In genomic region chr9:52271345-52272116, GRCm38 (mm10) we compare ENCODE assay signal across 26 mouse cellular contexts.
A peak's percentile ranks its signal among the peaks of the same experiment; 100 is the strongest.
DNase-seq lines count a peak whose midpoint lies in the region; ATAC-seq and TF ChIP-seq lines count a peak whose summit lies in the region.
"Had no signal": no experiment of that assay in that cellular context is flagged by ENCODE, and none has a peak within 500 bp of the region (broad histone marks: within the 10 kb centered on the region; RNA-seq: fewer than 3 reads in every experiment).

No protein-coding gene starts in this region.

- peak; percentile 15 to 24 for DNase-seq in spleen, adult 18-20 months
- DNase-seq in spleen, adult 12 weeks (ENCODE audit: low spot score), result no peak
- peak; percentile 48 for DNase-seq in splenic B cell, adult 2 months (ENCODE audit: low read depth, low spot score)
- DNase-seq in left cerebral cortex, adult 8-10 months (ENCODE audit: low spot score in 2 of 2), result no peak
- DNase-seq in left cerebral cortex, adult 2 months (ENCODE audit: extremely low spot score in 1 of 2, low spot score in 2 of 2), result no peak
- no peak for DNase-seq in Muller cell, postnatal 12 days (ENCODE audit: inconsistent ontology term)
- DNase-seq: adrenal gland, adult 2 months; adrenal gland, postnatal 14 days; cerebellum, adult 11-12 months; cerebellum, adult 9-10 months; cerebellum, postnatal 14 days; gastrocnemius, postnatal 25 days; heart, adult 2 months; heart, postnatal 14 days; heart, postnatal 4 days had no signal

- no peak for TF ChIP-seq POLR2A in bone marrow macrophage, adult 2 months (IDR thresholded peaks at IDR 0.05; ENCODE audit: borderline replicate concordance, low read depth, low read length)

- intact Hi-C loops in left cerebral cortex, adult 2 months (cut with DNase I), result no loop called here

- peak; percentile 51 for ATAC-seq in megakaryocyte, adult 5-6 weeks (ENCODE audit: poor library complexity, severe bottlenecking)
- ATAC-seq: forebrain, embryonic 15.5 days had no signal

- H3K36me3 ChIP-seq in splenic B cell, adult 2 months (ENCODE audit: control insufficient read depth, insufficient read depth, low read length, poor library complexity, severe bottlenecking), result no peaks in the 10 kb centered on the region
- H3K36me3 ChIP-seq: embryonic facial prominence, embryonic 10.5 days; embryonic facial prominence, embryonic 13.5 days; forebrain, embryonic 12.5 days; forebrain, embryonic 15.5 days; G1E; heart, embryonic 10.5 days; heart, embryonic 13.5 days had no signal

- 0 out of 2 replicates have a peak overlapping the region, but pooled peaks have one; percentile 10 for H3K27ac ChIP-seq in bone marrow macrophage, adult 2 months (ENCODE audit: insufficient read depth, low read depth, low read length)
- no peak overlapping the region for H3K27ac ChIP-seq in left cerebral cortex, adult 2 months
- H3K27ac ChIP-seq: embryonic facial prominence, embryonic 10.5 days; embryonic facial prominence, embryonic 13.5 days; forebrain, embryonic 12.5 days; forebrain, embryonic 15.5 days; heart, adult 2 months; hindbrain, embryonic 14.5 days had no signal

- H3K4me3 ChIP-seq in bone marrow macrophage, adult 2 months (ENCODE audit: insufficient read depth, low read length), result no peak overlapping the region
- no peak overlapping the region for H3K4me3 ChIP-seq in left cerebral cortex, adult 2 months
- H3K4me3 ChIP-seq: embryonic facial prominence, embryonic 10.5 days; embryonic facial prominence, embryonic 13.5 days; erythroblast, embryonic 14.5 days; forebrain, embryonic 12.5 days; forebrain, embryonic 15.5 days; heart, adult 2 months; heart, embryonic 10.5 days; heart, embryonic 13.5 days had no signal

- peaks cover 20% of the 10 kb centered on the region for H3K4me1 ChIP-seq in bone marrow macrophage, adult 2 months (ENCODE audit: control insufficient read depth, insufficient read depth, low read length)
- H3K4me1 ChIP-seq: embryonic facial prominence, embryonic 10.5 days; embryonic facial prominence, embryonic 13.5 days; forebrain, embryonic 15.5 days had no signal

- no peak for TF ChIP-seq CTCF in bone marrow macrophage, adult 2 months (IDR thresholded peaks at IDR 0.05; ENCODE audit: low read depth, low read length)
- no peak for TF ChIP-seq CTCF in left cerebral cortex, adult 2 months (IDR thresholded peaks at IDR 0.05)

- no peaks in the 10 kb centered on the region for H3K27me3 ChIP-seq in splenic B cell, adult 2 months (ENCODE audit: control insufficient read depth, insufficient read depth, low read length, poor library complexity, severe bottlenecking)
- H3K27me3 ChIP-seq: embryonic facial prominence, embryonic 13.5 days; forebrain, embryonic 12.5 days; forebrain, embryonic 15.5 days; heart, embryonic 13.5 days had no signal

Comparison
In these comparisons a context has a peak if more than half of its experiments do, and no peak if none do; other contexts are left out.
1. DNase-seq: peak in spleen, adult 18-20 months (2 of 2) and splenic B cell, adult 2 months (single experiment); none in spleen, adult 12 weeks (single experiment), left cerebral cortex, adult 8-10 months (0 of 2), left cerebral cortex, adult 2 months (0 of 2) and Muller cell, postnatal 12 days (single experiment).